Mouse (Mus musculus): ENCODE results near the gene Armt1. TPM values are rescaled to one million over a fixed set of nuclear protein-coding genes. Genes with fewer than 3 reads are reported as not detected.

The Armt1 gene
- polyA plus RNA-seq, 1 experiment from 2014 or later, result 27.5 TPM

DNA sequence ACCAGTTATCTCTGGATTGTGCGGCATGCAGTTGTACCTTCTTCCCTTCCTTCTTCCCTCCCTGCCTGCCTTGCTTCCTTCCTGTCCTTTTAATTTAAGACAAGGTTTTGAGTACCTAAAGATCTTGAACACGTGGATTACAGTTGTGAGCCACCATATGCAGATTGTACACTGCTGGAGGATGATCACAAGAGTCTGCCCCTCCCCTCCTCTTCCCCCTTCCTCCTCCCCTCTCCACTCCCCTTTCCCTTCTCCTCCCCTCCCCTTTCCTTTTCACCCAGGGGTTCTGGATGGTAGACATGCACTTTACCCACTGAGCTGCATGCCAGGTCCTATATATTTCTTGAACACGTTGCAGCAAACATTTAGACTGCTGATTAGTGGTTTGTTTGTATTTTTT, 3.1 kb downstream of the Armt1 start:
- Histone ChIP-seq H3K36me3 (peaks cover 45% of the 10 kb centered on the region), H3K4me2 (no peak overlapping the region), H3K9ac (replicated peaks) (no peak overlapping the region), H3K27me3 (no peaks in the 10 kb centered on the region), H3K27ac (no peak overlapping the region), H3K9me3 (no peaks in the 10 kb centered on the region), H3K4me3 (replicated peaks) (no peak overlapping the region), H3K4me1 (replicated peaks) (peaks cover 15% of the 10 kb centered on the region)
- ATAC-seq (ENCODE audit: insufficient number of reproducible peaks, insufficient read depth, low FRiP score, low TSS enrichment, low read depth), result no peak
- 93% methylated on average over 3 of the region's 3 CpGs for WGBS

DNA sequence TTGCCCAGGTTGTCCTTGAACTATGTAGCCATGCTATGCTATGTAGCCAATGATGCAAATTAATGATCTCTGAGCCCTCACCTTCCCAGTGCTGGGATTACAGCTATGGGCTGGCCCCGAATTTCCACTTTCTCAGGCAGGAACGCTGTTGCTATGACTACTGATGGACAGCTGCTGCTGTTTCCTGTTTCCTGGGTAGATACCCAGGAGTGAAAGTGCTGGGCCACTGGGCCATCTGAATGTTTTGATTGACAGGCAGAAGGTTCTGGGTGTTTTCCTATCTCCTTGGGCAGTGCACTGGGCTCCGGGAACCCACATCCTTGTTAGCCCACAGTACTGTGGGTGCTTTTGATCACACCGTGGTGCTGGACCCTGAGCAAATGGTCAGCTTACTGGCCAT, 24.1 kb downstream of the Armt1 start:
- H3K27me3 ChIP-seq, result no peaks in the 10 kb centered on the region
- no peak for ATAC-seq (ENCODE audit: insufficient number of reproducible peaks, insufficient read depth, low FRiP score, low TSS enrichment, low read depth)
- H3K27ac ChIP-seq, result no peak overlapping the region
- no peaks in the 10 kb centered on the region for H3K4me1 ChIP-seq (replicated peaks)
- no peak overlapping the region for H3K9ac ChIP-seq (replicated peaks)
- no peak overlapping the region for H3K4me3 ChIP-seq (replicated peaks)
- peaks cover 45% of the 10 kb centered on the region for H3K36me3 ChIP-seq
- no peak overlapping the region for H3K4me2 ChIP-seq
- H3K9me3 ChIP-seq, result no peaks in the 10 kb centered on the region
- 79% methylated on average over 4 of the region's 4 CpGs for WGBS

GRCm38 (mm10) chr10:4460201-4460600, 27.9 kb downstream of the Armt1 start:
- Histone ChIP-seq H3K27ac (no peak overlapping the region), H3K36me3 (peaks cover 11% of the 10 kb centered on the region), H3K9ac (replicated peaks) (no peak overlapping the region), H3K4me3 (replicated peaks) (no peak overlapping the region), H3K9me3 (no peaks in the 10 kb centered on the region), H3K27me3 (no peaks in the 10 kb centered on the region), H3K4me2 (no peak overlapping the region), H3K4me1 (replicated peaks) (peaks cover 6% of the 10 kb centered on the region; the same call in 1 of the 2 replicates)
- ATAC-seq (ENCODE audit: insufficient number of reproducible peaks, insufficient read depth, low FRiP score, low TSS enrichment, low read depth), result no peak
- 94% methylated on average over 2 of the region's 2 CpGs for WGBS

GRCm38 (mm10) chr10:4465799-4466198, 33.5 kb downstream of the Armt1 start:
- Histone ChIP-seq H3K27ac (no peak overlapping the region), H3K4me2 (no peak overlapping the region), H3K27me3 (no peaks in the 10 kb centered on the region), H3K36me3 (no peaks in the 10 kb centered on the region), H3K4me1 (replicated peaks) (peaks cover 6% of the 10 kb centered on the region; the same call in 1 of the 2 replicates), H3K4me3 (replicated peaks) (no peak overlapping the region), H3K9me3 (no peaks in the 10 kb centered on the region), H3K9ac (replicated peaks) (no peak overlapping the region)
- WGBS, result 67% methylated on average over 7 of the region's 7 CpGs
- ATAC-seq (ENCODE audit: insufficient number of reproducible peaks, insufficient read depth, low FRiP score, low TSS enrichment, low read depth), result no peak

DNA sequence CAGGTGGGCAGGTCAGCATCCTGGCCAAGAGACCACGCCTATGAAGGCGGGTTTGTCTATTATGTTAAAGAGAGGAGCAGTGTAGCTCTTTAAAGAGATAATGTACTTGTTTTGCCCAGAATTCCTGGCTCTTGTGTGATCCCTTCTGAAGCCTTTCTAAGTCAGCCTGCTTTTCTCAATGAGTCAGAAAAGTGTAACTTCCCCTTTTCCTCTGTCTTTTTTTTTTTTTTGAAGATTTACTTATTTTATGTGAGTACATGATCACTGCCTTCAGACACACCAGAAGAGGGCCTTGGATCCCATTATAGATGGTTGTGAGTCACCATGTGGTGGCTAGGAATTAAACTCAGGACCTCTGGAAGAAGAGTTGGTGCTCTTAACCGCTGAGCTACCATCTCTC, 37.1 kb downstream of the Armt1 start:
- ATAC-seq (ENCODE audit: insufficient number of reproducible peaks, insufficient read depth, low FRiP score, low TSS enrichment, low read depth), result no peak
- no peak overlapping the region for H3K9ac ChIP-seq (replicated peaks)
- no peaks in the 10 kb centered on the region for H3K36me3 ChIP-seq
- no peak overlapping the region for H3K27ac ChIP-seq
- no peaks in the 10 kb centered on the region for H3K27me3 ChIP-seq
- no peak overlapping the region for H3K4me3 ChIP-seq (replicated peaks)
- H3K9me3 ChIP-seq, result no peaks in the 10 kb centered on the region
- 88% methylated on average over 3 of the region's 3 CpGs for WGBS
- no peak overlapping the region for H3K4me2 ChIP-seq
- H3K4me1 ChIP-seq (replicated peaks), result peaks cover 3% of the 10 kb centered on the region; the same call in 1 of the 2 replicates

- Histone ChIP-seq H3K36me3 (no peaks in the 10 kb centered on the region), H3K27me3 (no peaks in the 10 kb centered on the region), H3K4me1 (replicated peaks) (no peaks in the 10 kb centered on the region), H3K9ac (replicated peaks) (no peak overlapping the region), H3K4me2 (no peak overlapping the region), H3K9me3 (no peaks in the 10 kb centered on the region), H3K27ac (no peak overlapping the region), H3K4me3 (replicated peaks) (no peak overlapping the region)
- 66% methylated on average over 11 of the region's 11 CpGs for WGBS
- ATAC-seq (ENCODE audit: insufficient number of reproducible peaks, insufficient read depth, low FRiP score, low TSS enrichment, low read depth), result no peak
Observed at GRCm38 (mm10) chr10:4473591-4473993, 41.3 kb downstream of the Armt1 start.

DNA sequence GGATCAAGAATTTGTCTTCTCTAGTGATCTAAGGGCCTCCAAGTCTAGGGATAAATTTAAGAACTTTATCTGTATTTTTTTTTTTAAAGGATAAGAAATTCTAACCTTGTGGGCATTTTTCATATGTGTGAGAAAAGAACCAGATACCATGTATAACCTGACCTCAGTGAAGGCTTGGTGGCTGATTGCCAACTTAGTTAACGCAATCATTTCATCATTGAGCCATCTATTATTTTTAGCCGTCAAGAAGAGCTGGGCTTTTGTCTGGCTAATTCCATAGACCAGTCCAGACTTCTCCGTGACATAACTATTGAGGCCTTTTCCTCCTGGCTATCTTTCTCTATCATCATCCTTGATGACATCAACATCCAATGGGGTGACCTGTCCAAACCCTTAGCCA, 43.2 kb downstream of the Armt1 start:
- Histone ChIP-seq H3K27me3 (no peaks in the 10 kb centered on the region), H3K4me3 (replicated peaks) (no peak overlapping the region), H3K27ac (no peak overlapping the region), H3K36me3 (no peaks in the 10 kb centered on the region), H3K9ac (replicated peaks) (no peak overlapping the region), H3K4me1 (replicated peaks) (no peaks in the 10 kb centered on the region), H3K9me3 (no peaks in the 10 kb centered on the region), H3K4me2 (no peak overlapping the region)
- ATAC-seq (ENCODE audit: insufficient number of reproducible peaks, insufficient read depth, low FRiP score, low TSS enrichment, low read depth), result no peak
- WGBS, result 94% methylated on average over 3 of the region's 3 CpGs

DNA sequence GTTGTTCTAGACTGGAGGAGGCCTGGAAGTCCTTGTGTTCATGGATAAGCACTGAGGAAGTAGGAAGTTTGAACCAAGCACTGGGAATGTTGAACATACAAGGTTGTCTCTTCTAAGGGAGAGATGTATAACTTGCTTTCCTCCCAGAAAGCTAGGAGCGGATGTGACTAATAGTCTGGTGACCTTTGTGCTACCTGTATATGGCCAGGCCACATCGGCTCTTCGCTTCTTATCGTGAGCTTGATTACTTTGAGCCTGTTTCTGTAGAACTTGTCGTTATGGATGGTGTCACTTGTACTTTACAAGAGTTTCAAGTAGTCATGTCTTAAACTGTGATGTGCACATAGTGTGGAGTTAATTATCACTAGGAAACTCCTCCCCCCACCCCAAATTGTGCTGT, 44.3 kb downstream of the Armt1 start:
- Histone ChIP-seq H3K4me1 (replicated peaks) (0 out of 2 replicates have a peak, but pooled peaks cover 7% of the 10 kb centered on the region), H3K4me2 (no peak overlapping the region), H3K9ac (replicated peaks) (no peak overlapping the region), H3K4me3 (replicated peaks) (no peak overlapping the region), H3K27ac (no peak overlapping the region), H3K36me3 (no peaks in the 10 kb centered on the region), H3K9me3 (no peaks in the 10 kb centered on the region), H3K27me3 (no peaks in the 10 kb centered on the region)
- no peak for ATAC-seq (ENCODE audit: insufficient number of reproducible peaks, insufficient read depth, low FRiP score, low TSS enrichment, low read depth)
- 84% methylated on average over 5 of the region's 5 CpGs for WGBS

GRCm38 (mm10) chr10:4480929-4481328, 48.7 kb downstream of the Armt1 start:
- no peak overlapping the region for H3K27ac ChIP-seq
- no peaks in the 10 kb centered on the region for H3K9me3 ChIP-seq
- ATAC-seq (ENCODE audit: insufficient number of reproducible peaks, insufficient read depth, low FRiP score, low TSS enrichment, low read depth), result no peak
- H3K4me3 ChIP-seq (replicated peaks), result no peak overlapping the region
- no peak overlapping the region for H3K9ac ChIP-seq (replicated peaks)
- no peaks in the 10 kb centered on the region for H3K27me3 ChIP-seq
- no peaks in the 10 kb centered on the region for H3K36me3 ChIP-seq
- H3K4me1 ChIP-seq (replicated peaks), result 0 out of 2 replicates have a peak, but pooled peaks cover 11% of the 10 kb centered on the region
- no peak overlapping the region for H3K4me2 ChIP-seq
- WGBS, result 24% methylated on average over 3 of the region's 3 CpGs

DNA sequence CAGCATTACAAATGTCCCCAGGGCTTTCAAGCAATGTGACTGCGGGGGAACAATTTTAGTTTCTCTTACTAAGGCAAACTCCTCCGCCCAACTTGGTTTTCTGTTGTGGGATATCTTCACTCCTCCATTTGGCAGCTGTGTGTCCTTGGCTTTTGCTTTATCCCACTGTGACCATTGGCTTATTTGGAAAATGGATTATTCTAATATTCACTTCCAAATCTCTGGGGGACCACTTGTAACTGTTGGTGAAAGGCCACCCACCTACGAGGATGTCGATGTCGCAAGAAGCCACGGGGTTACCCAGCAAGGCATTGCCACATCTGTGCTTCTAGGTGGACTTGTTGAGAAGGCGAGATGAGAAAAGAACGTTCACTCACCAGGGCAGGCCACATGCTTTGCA, 49.4 kb downstream of the Armt1 start:
- 0 out of 2 replicates have a peak, but pooled peaks cover 11% of the 10 kb centered on the region for H3K4me1 ChIP-seq (replicated peaks)
- H3K4me3 ChIP-seq (replicated peaks), result no peak overlapping the region
- no peak overlapping the region for H3K9ac ChIP-seq (replicated peaks)
- H3K9me3 ChIP-seq, result no peaks in the 10 kb centered on the region
- H3K27me3 ChIP-seq, result no peaks in the 10 kb centered on the region
- ATAC-seq (ENCODE audit: insufficient number of reproducible peaks, insufficient read depth, low FRiP score, low TSS enrichment, low read depth), result no peak
- no peak overlapping the region for H3K4me2 ChIP-seq
- H3K27ac ChIP-seq, result no peak overlapping the region
- H3K36me3 ChIP-seq, result no peaks in the 10 kb centered on the region
- WGBS, result 78% methylated on average over 8 of the region's 8 CpGs

GRCm38 (mm10) chr10:4482355-4482754, 50.1 kb downstream of the Armt1 start, which contains the start of gene Ccdc170:
Gene Ccdc170 (plus strand): TSS chr10:4482502.
- no peak within 1 kb of the TSS for H3K27ac ChIP-seq
- no peaks in the 10 kb centered on the region for H3K9me3 ChIP-seq
- WGBS, result 39% methylated on average over 11 of the region's 11 CpGs
- no peak within 1 kb of the TSS for H3K9ac ChIP-seq (replicated peaks)
- H3K4me1 ChIP-seq (replicated peaks), result 0 out of 2 replicates have a peak, but pooled peaks cover 11% of the 10 kb centered on the region
- H3K4me2 ChIP-seq, result no peak within 1 kb of the TSS
- H3K36me3 ChIP-seq, result no peaks in the 10 kb centered on the region
- H3K27me3 ChIP-seq, result no peaks in the 10 kb centered on the region
- ATAC-seq (ENCODE audit: insufficient number of reproducible peaks, insufficient read depth, low FRiP score, low TSS enrichment, low read depth), result no peak
- H3K4me3 ChIP-seq (replicated peaks), result no peak within 1 kb of the TSS

DNA sequence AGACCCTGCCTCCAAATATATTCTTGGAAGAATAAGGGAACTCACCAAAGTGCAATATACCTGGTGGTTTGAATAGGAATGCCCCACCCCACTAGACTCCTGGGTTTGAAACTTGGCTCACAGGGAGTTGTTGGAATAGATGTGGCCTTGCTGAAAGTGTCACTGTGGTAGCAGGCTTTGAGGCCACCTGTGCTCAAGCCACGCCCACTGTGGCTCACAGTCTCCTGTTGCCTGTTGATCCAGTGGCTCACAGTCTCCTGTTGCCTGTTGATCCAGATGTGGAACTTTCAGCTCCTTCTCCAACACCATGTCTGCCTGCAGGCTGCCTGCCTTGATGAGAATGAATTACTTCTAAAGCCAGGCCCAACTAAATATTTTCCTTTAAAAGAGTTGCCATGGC, 51.6 kb downstream of the Armt1 start:
- no peaks in the 10 kb centered on the region for H3K27me3 ChIP-seq
- H3K4me2 ChIP-seq, result no peak overlapping the region
- WGBS, result 81% methylated on average over 1 of the region's 1 CpGs
- H3K4me3 ChIP-seq (replicated peaks), result no peak overlapping the region
- H3K27ac ChIP-seq, result no peak overlapping the region
- ATAC-seq (ENCODE audit: insufficient number of reproducible peaks, insufficient read depth, low FRiP score, low TSS enrichment, low read depth), result no peak
- no peaks in the 10 kb centered on the region for H3K9me3 ChIP-seq
- 0 out of 2 replicates have a peak, but pooled peaks cover 11% of the 10 kb centered on the region for H3K4me1 ChIP-seq (replicated peaks)
- H3K9ac ChIP-seq (replicated peaks), result no peak overlapping the region
- H3K36me3 ChIP-seq, result no peaks in the 10 kb centered on the region

Measured in limb, embryonic 12.5 days (tissue).